Mouse (Mus musculus) hindbrain, embryonic 16.5 days (tissue): Measurements from ENCODE around the gene Tenm3. TPM values are rescaled to one million over a fixed set of nuclear protein-coding genes. Genes with fewer than 3 reads are reported as not detected.

Experiments
- ATAC-seq: fragments of 200-750 bp; cut with Nextera tagmentation; 2 replicates; pipeline ENCODE4 v1.8.0; 2017; ENCODE audit warnings: moderate TSS enrichment, moderate library complexity
- H3K27ac ChIP-seq: fragments of 300-500 bp; sonication (generic); 2 replicates; pipeline ENCODE4 v1.5.1; 2014; ENCODE audit warnings: low read depth, mild to moderate bottlenecking, control low read depth, low read length, moderate library complexity
- H3K27me3 ChIP-seq: fragments of 300-500 bp; sonication (generic); replicated peaks from 2 replicates; pipeline ENCODE4 v1.6.1; 2014; ENCODE audit warnings: low read length; ENCODE audit not compliant: control insufficient read depth, insufficient read depth
- H3K36me3 ChIP-seq: fragments of 300-500 bp; sonication (generic); 2 replicates; pipeline ENCODE4 v1.6.1; 2014; ENCODE audit warnings: mild to moderate bottlenecking, low read length, moderate library complexity, mixed read lengths; ENCODE audit not compliant: control insufficient read depth, insufficient read depth
- H3K4me1 ChIP-seq: fragments of 300-500 bp; sonication (generic); 2 replicates; pipeline ENCODE4 v1.6.1; 2014; ENCODE audit warnings: low read depth, low read length; ENCODE audit not compliant: control insufficient read depth, insufficient read depth
- H3K4me2 ChIP-seq: fragments of 300-500 bp; sonication (generic); 2 replicates; pipeline ENCODE4 v1.6.1; 2014; ENCODE audit warnings: mild to moderate bottlenecking, low read length, control low read depth, moderate library complexity
- H3K4me3 ChIP-seq: fragments of 300-500 bp; sonication (generic); 2 replicates; pipeline ENCODE4 v1.5.1; 2014; ENCODE audit warnings: mild to moderate bottlenecking, low read length, control low read depth, moderate library complexity
- H3K9ac ChIP-seq: fragments of 300-500 bp; sonication (generic); 2 replicates; pipeline ENCODE4 v1.6.1; 2014; ENCODE audit warnings: low read depth, mild to moderate bottlenecking, control low read depth, low read length, moderate library complexity
- H3K9me3 ChIP-seq: fragments of 300-500 bp; sonication (generic); 2 replicates; pipeline ENCODE4 v1.6.1; 2014; ENCODE audit warnings: mild to moderate bottlenecking, low read length, moderate library complexity; ENCODE audit not compliant: control insufficient read depth
- WGBS: fragments of 180-500 bp; shearing (Covaris S2); extraction: QIAGEN DNeasy Blood & Tissue Kit; methylation state at CpG from one replicate; pipeline ENCODE4 v1.1.7; 2014; 5-methylcytosine and 5-hydroxymethylcytosine counted together
- polyA plus RNA-seq: library from polyadenylated mRNA; unstranded; fragments of >200 nt; fragmentation: Nextera tagmentation; extraction: Ambion mirVana; gene quantifications from 2 replicates; pipeline ENCODE4 v1.2.1, GENCODE M21; 2015

Gene Tenm3
- polyA plus RNA-seq, 1 experiment from 2014 or later, result 24.2 TPM

GRCm38 (mm10) chr8:48445690-48446089 lies 398.1 kb downstream of the Tenm3 start:
- no peaks in the 10 kb centered on the region for H3K9me3 ChIP-seq
- ATAC-seq, result no peak
- no peak overlapping the region for H3K4me2 ChIP-seq
- H3K27me3 ChIP-seq, result no peaks in the 10 kb centered on the region
- H3K36me3 ChIP-seq, result no peaks in the 10 kb centered on the region
- 82% methylated on average over 4 of the region's 4 CpGs for WGBS
- no peak overlapping the region for H3K4me3 ChIP-seq
- H3K4me1 ChIP-seq, result no peaks in the 10 kb centered on the region
- H3K9ac ChIP-seq, result no peak overlapping the region
- H3K27ac ChIP-seq, result no peak overlapping the region

- Histone ChIP-seq H3K4me2 (no peak overlapping the region), H3K4me3 (no peak overlapping the region), H3K27ac (no peak overlapping the region), H3K27me3 (no peaks in the 10 kb centered on the region), H3K9ac (no peak overlapping the region), H3K36me3 (no peaks in the 10 kb centered on the region), H3K9me3 (no peaks in the 10 kb centered on the region), H3K4me1 (peaks cover 6% of the 10 kb centered on the region)
- whole genome bisulfite sequencing, result 87% methylated on average over 12 of the region's 12 CpGs
- no peak for ATAC-seq
These were observed 404.3 kb downstream of the Tenm3 start for GRCm38 (mm10) chr8:48439491-48439890.

GRCm38 (mm10) chr8:48437523-48438207 lies 406.1 kb downstream of the Tenm3 start:
- no peak overlapping the region for H3K4me3 ChIP-seq
- peak overlapping the region; percentile 30 for H3K4me2 ChIP-seq
- no peaks in the 10 kb centered on the region for H3K36me3 ChIP-seq
- no peak overlapping the region; the same call in 1 of the 2 replicates for H3K9ac ChIP-seq
- H3K9me3 ChIP-seq, result no peaks in the 10 kb centered on the region
- no peaks in the 10 kb centered on the region for H3K27me3 ChIP-seq
- peaks cover 6% of the 10 kb centered on the region for H3K4me1 ChIP-seq
- WGBS, result 15% methylated on average over 16 of the region's 16 CpGs
- no peak overlapping the region for H3K27ac ChIP-seq
- 0 out of 2 replicates have a peak, but pooled peaks have one; percentile 32 for ATAC-seq

- Histone ChIP-seq H3K9ac (no peak overlapping the region), H3K4me1 (no peaks in the 10 kb centered on the region), H3K4me2 (no peak overlapping the region), H3K9me3 (no peaks in the 10 kb centered on the region), H3K4me3 (no peak overlapping the region), H3K27ac (no peak overlapping the region), H3K36me3 (no peaks in the 10 kb centered on the region), H3K27me3 (no peaks in the 10 kb centered on the region)
- WGBS, result 83% methylated on average over 11 of the region's 11 CpGs
- no peak for ATAC-seq
These were observed 418.6 kb downstream of the Tenm3 start for GRCm38 (mm10) chr8:48425101-48425500.

- Histone ChIP-seq H3K27me3 (no peaks in the 10 kb centered on the region), H3K4me1 (peaks cover 4% of the 10 kb centered on the region), H3K4me3 (no peak overlapping the region), H3K9ac (no peak overlapping the region), H3K27ac (no peak overlapping the region), H3K36me3 (no peaks in the 10 kb centered on the region), H3K4me2 (no peak overlapping the region), H3K9me3 (no peaks in the 10 kb centered on the region)
- ATAC-seq, result peak; percentile 50; the same call in 1 of the 2 replicates
- WGBS, result 37% methylated on average over 11 of the region's 11 CpGs
These were observed 426.0 kb downstream of the Tenm3 start for GRCm38 (mm10) chr8:48417714-48418113.

GRCm38 (mm10) chr8:48410916-48411315 lies 432.8 kb downstream of the Tenm3 start:
- no peak for ATAC-seq
- Histone ChIP-seq H3K9ac (no peak overlapping the region), H3K27me3 (no peaks in the 10 kb centered on the region), H3K4me1 (no peaks in the 10 kb centered on the region), H3K4me2 (no peak overlapping the region), H3K27ac (no peak overlapping the region), H3K4me3 (no peak overlapping the region), H3K36me3 (0 out of 2 replicates have a peak, but pooled peaks cover 2% of the 10 kb centered on the region), H3K9me3 (no peaks in the 10 kb centered on the region)
- 97% methylated on average over 8 of the region's 8 CpGs for WGBS

- Histone ChIP-seq H3K4me3 (peak overlapping the region; percentile 15; the same call in 1 of the 2 replicates), H3K4me2 (peak overlapping the region; percentile 34), H3K27ac (no peak overlapping the region), H3K9me3 (no peaks in the 10 kb centered on the region), H3K27me3 (no peaks in the 10 kb centered on the region), H3K9ac (no peak overlapping the region), H3K36me3 (no peaks in the 10 kb centered on the region), H3K4me1 (peaks cover 5% of the 10 kb centered on the region)
- WGBS, result 10% methylated on average over 12 of the region's 12 CpGs
- peak; percentile 80 for ATAC-seq
These were observed 443.2 kb downstream of the Tenm3 start for GRCm38 (mm10) chr8:48400572-48400972.

GRCm38 (mm10) chr8:48385833-48386232 lies 457.9 kb downstream of the Tenm3 start:
- H3K27ac ChIP-seq, result no peak overlapping the region
- WGBS, result 52% methylated on average over 10 of the region's 10 CpGs

GRCm38 (mm10) chr8:48380035-48380434 lies 463.7 kb downstream of the Tenm3 start:
- ATAC-seq, result no peak
- no peaks in the 10 kb centered on the region for H3K9me3 ChIP-seq
- H3K27me3 ChIP-seq, result no peaks in the 10 kb centered on the region
- no peak overlapping the region for H3K4me2 ChIP-seq
- H3K4me3 ChIP-seq, result no peak overlapping the region
- H3K4me1 ChIP-seq, result no peaks in the 10 kb centered on the region; the same call in 1 of the 2 replicates
- no peaks in the 10 kb centered on the region for H3K36me3 ChIP-seq
- H3K9ac ChIP-seq, result no peak overlapping the region
- whole genome bisulfite sequencing, result 78% methylated on average over 12 of the region's 12 CpGs
- H3K27ac ChIP-seq, result no peak overlapping the region

More at GRCm38 (mm10) chr8:48385833-48386232, 457.9 kb downstream of the Tenm3 start:
- H3K9ac ChIP-seq, result no peak overlapping the region
- no peaks in the 10 kb centered on the region for H3K27me3 ChIP-seq
- no peak overlapping the region for H3K4me3 ChIP-seq
- H3K36me3 ChIP-seq, result no peaks in the 10 kb centered on the region
- no peak for ATAC-seq
- H3K4me2 ChIP-seq, result no peak overlapping the region
- H3K9me3 ChIP-seq, result no peaks in the 10 kb centered on the region
- peaks cover 2% of the 10 kb centered on the region; the same call in 1 of the 2 replicates for H3K4me1 ChIP-seq
